ENCODE assay signal across 8 mouse cellular contexts in genomic region chr13:46273453-46274110, GRCm38 (mm10). TPM values are rescaled to one million over a fixed set of nuclear protein-coding genes. Genes with fewer than 3 reads are reported as not detected.
A peak's percentile ranks its signal among the peaks of the same experiment; 100 is the strongest.
DNase-seq lines count a peak whose midpoint lies in the region; ATAC-seq and TF ChIP-seq lines count a peak whose summit lies in the region.

Stmnd1 (plus strand) TSS chr13:46273721.

- H3K36me3 ChIP-seq in forebrain, embryonic 10.5 days (replicated peaks) = no peaks in the 10 kb centered on the region
- no peaks in the 10 kb centered on the region for H3K36me3 ChIP-seq in forebrain, postnatal 0 days (ENCODE audit: insufficient read depth)
- H3K36me3 ChIP-seq in forebrain, embryonic 12.5 days (replicated peaks) = no peaks in the 10 kb centered on the region
- H3K36me3 ChIP-seq in hindbrain, embryonic 10.5 days = no peaks in the 10 kb centered on the region
- no peaks in the 10 kb centered on the region for H3K36me3 ChIP-seq in stomach, postnatal 0 days (ENCODE audit: control insufficient read depth, insufficient read depth, low read length)

- no peak for TF ChIP-seq CTCF in forebrain, postnatal 0 days (IDR thresholded peaks at IDR 0.05; ENCODE audit: low read depth)
- TF ChIP-seq CTCF in stomach, postnatal 0 days (IDR thresholded peaks at IDR 0.05; ENCODE audit: low read depth) = no peak

- no peak within 1 kb of the TSS for H3K9ac ChIP-seq in forebrain, postnatal 0 days
- H3K9ac ChIP-seq in forebrain, embryonic 12.5 days = peak within 1 kb of the TSS; percentile 38; the same call in 1 of the 2 replicates
- H3K9ac ChIP-seq in stomach, postnatal 0 days (ENCODE audit: low read length) = peak within 1 kb of the TSS; percentile 35

- WGBS in forebrain, embryonic 10.5 days = 13% methylated on average over 8 of the region's 8 CpGs
- WGBS in forebrain, postnatal 0 days = 36% methylated on average over 8 of the region's 8 CpGs
- WGBS in forebrain, embryonic 12.5 days = 25% methylated on average over 6 of the region's 8 CpGs
- WGBS in hindbrain, embryonic 10.5 days = 5% methylated on average over 8 of the region's 8 CpGs
- 17% methylated on average over 7 of the region's 8 CpGs for WGBS in stomach, postnatal 0 days

- H3K27ac ChIP-seq in forebrain, embryonic 10.5 days = peak within 1 kb of the TSS; percentile 60
- no peak within 1 kb of the TSS for H3K27ac ChIP-seq in forebrain, postnatal 0 days (ENCODE audit: low read depth, low read length)
- H3K27ac ChIP-seq in forebrain, embryonic 12.5 days = no peak within 1 kb of the TSS
- peak within 1 kb of the TSS; percentile 73 for H3K27ac ChIP-seq in hindbrain, embryonic 10.5 days
- H3K27ac ChIP-seq in stomach, postnatal 0 days (replicated peaks) = peak within 1 kb of the TSS; percentile 65

- peak within 1 kb of the TSS; percentile 35 for H3K4me3 ChIP-seq in forebrain, embryonic 10.5 days
- no peak within 1 kb of the TSS for H3K4me3 ChIP-seq in forebrain, postnatal 0 days (ENCODE audit: low read depth, low read length)
- H3K4me3 ChIP-seq in forebrain, embryonic 12.5 days (replicated peaks) = 0 out of 2 replicates have a peak within 1 kb of the TSS, but pooled peaks have one; percentile 14
- H3K4me3 ChIP-seq in hindbrain, embryonic 10.5 days = peak within 1 kb of the TSS; percentile 45
- H3K4me3 ChIP-seq in stomach, postnatal 0 days (ENCODE audit: low read depth, low read length) = peak within 1 kb of the TSS; percentile 10; the same call in 1 of the 2 replicates

- DNase-seq in forebrain, embryonic 10.5 days (ENCODE audit: extremely low spot score, low spot score) = no peak
- DNase-seq in forebrain, postnatal 0 days = no peak
- peak; percentile 35 for DNase-seq in hindbrain, embryonic 10.5 days (ENCODE audit: low spot score)
- peak; percentile 14 for DNase-seq in lung, postnatal 36 days
- DNase-seq in stomach, postnatal 0 days (ENCODE audit: low spot score) = peak; percentile 19
- no peak for DNase-seq in right cerebral cortex, adult 18-20 months
- DNase-seq in cerebellum, postnatal 25 days = no peak

- no peak for TF ChIP-seq EP300 in stomach, postnatal 0 days (optimal IDR thresholded peaks at IDR 0.05)

- H3K27me3 ChIP-seq in forebrain, embryonic 10.5 days (ENCODE audit: poor library complexity, severe bottlenecking) = peaks cover 5% of the 10 kb centered on the region; the same call in 1 of the 2 replicates
- no peaks in the 10 kb centered on the region for H3K27me3 ChIP-seq in forebrain, postnatal 0 days (ENCODE audit: insufficient read depth, low read length)
- 0 out of 2 replicates have a peak, but pooled peaks cover 11% of the 10 kb centered on the region for H3K27me3 ChIP-seq in forebrain, embryonic 12.5 days
- H3K27me3 ChIP-seq in hindbrain, embryonic 10.5 days (ENCODE audit: insufficient read depth, poor library complexity, severe bottlenecking) = no peaks in the 10 kb centered on the region; the same call in 1 of the 2 replicates
- H3K27me3 ChIP-seq in stomach, postnatal 0 days (ENCODE audit: control insufficient read depth, insufficient read depth, low read length) = no peaks in the 10 kb centered on the region

- no peak within 1 kb of the TSS; the same call in 1 of the 2 replicates for H3K4me2 ChIP-seq in forebrain, postnatal 0 days (ENCODE audit: low read depth)
- peak within 1 kb of the TSS; percentile 41 for H3K4me2 ChIP-seq in forebrain, embryonic 12.5 days
- H3K4me2 ChIP-seq in stomach, postnatal 0 days (replicated peaks; ENCODE audit: low read depth) = peak within 1 kb of the TSS; percentile 47

- H3K9me3 ChIP-seq in forebrain, embryonic 10.5 days = no peaks in the 10 kb centered on the region
- H3K9me3 ChIP-seq in forebrain, postnatal 0 days (ENCODE audit: low read length) = no peaks in the 10 kb centered on the region
- no peaks in the 10 kb centered on the region for H3K9me3 ChIP-seq in forebrain, embryonic 12.5 days
- H3K9me3 ChIP-seq in hindbrain, embryonic 10.5 days = no peaks in the 10 kb centered on the region
- H3K9me3 ChIP-seq in stomach, postnatal 0 days (ENCODE audit: control insufficient read depth, low read length) = no peaks in the 10 kb centered on the region

- H3K4me1 ChIP-seq in forebrain, embryonic 10.5 days = peaks cover 26% of the 10 kb centered on the region
- H3K4me1 ChIP-seq in forebrain, postnatal 0 days (ENCODE audit: insufficient read depth) = no peaks in the 10 kb centered on the region; the same call in none of the 2 replicates
- peaks cover 29% of the 10 kb centered on the region for H3K4me1 ChIP-seq in forebrain, embryonic 12.5 days
- H3K4me1 ChIP-seq in hindbrain, embryonic 10.5 days (replicated peaks) = peaks cover 30% of the 10 kb centered on the region
- no peaks in the 10 kb centered on the region for H3K4me1 ChIP-seq in stomach, postnatal 0 days (replicated peaks; ENCODE audit: control insufficient read depth, insufficient read depth)

- ATAC-seq in forebrain, postnatal 0 days = no peak; the same call in 1 of the 2 replicates
- no peak for ATAC-seq in forebrain, embryonic 12.5 days (ENCODE audit: low FRiP score)
- no peak; the same call in 1 of the 2 replicates for ATAC-seq in stomach, postnatal 0 days (ENCODE audit: low FRiP score, low TSS enrichment)

RNA-seq across cellular contexts. Expression of gene Stmnd1, which starts in this region (rescaled TPM):
- 0.15 TPM in 1 of 2 replicates, not detected in the other for polyA plus RNA-seq in forebrain, embryonic 10.5 days (2016; fragmentation: Nextera tagmentation; extraction: Ambion mirVana)
- total RNA-seq in forebrain, postnatal 0 days (2014; rRNA removed) = not detected in 2 replicates
- 0.28 TPM in 1 of 2 replicates, not detected in the other for polyA plus RNA-seq in forebrain, postnatal 0 days (2015; fragmentation: Nextera tagmentation; extraction: Ambion mirVana)
- not detected in 2 replicates for polyA plus RNA-seq in forebrain, embryonic 12.5 days (2016; fragmentation: Nextera tagmentation; extraction: Ambion mirVana)
- polyA plus RNA-seq in hindbrain, embryonic 10.5 days (2016; fragmentation: Nextera tagmentation; extraction: Ambion mirVana) = 0.11 TPM in 1 of 2 replicates, not detected in the other
- polyA plus RNA-seq in stomach, postnatal 0 days (2015; fragmentation: Nextera tagmentation; extraction: Ambion mirVana) = 0.45 and 0.51 TPM in 2 replicates

Comparison
In these comparisons a context has a peak if more than half of its experiments do, and no peak if none do; other contexts are left out.
1. Peak in DNase-seq, H3K4me3 ChIP-seq and H3K27ac ChIP-seq in hindbrain, embryonic 10.5 days; RNA of the gene not detected or under 1 TPM.
2. Peak in DNase-seq, H3K4me3 ChIP-seq, H3K27ac ChIP-seq, H3K9ac ChIP-seq and H3K4me2 ChIP-seq in stomach, postnatal 0 days; RNA of the gene not detected or under 1 TPM.